Mouse (Mus musculus) ovary, postnatal 10 days (tissue): ENCODE data around the gene Olfr1049.
"Not testable (repeated sequence)": the region's sequence is repeated elsewhere in the genome, so short reads cannot be mapped to it uniquely, and the experiment has no call there.

Source experiments
- DNase-seq: peaks from one replicate; pipeline ENCODE4 v3.0.0; 2022; ENCODE audit warnings: low spot score

Olfr1049 gene

DNA sequence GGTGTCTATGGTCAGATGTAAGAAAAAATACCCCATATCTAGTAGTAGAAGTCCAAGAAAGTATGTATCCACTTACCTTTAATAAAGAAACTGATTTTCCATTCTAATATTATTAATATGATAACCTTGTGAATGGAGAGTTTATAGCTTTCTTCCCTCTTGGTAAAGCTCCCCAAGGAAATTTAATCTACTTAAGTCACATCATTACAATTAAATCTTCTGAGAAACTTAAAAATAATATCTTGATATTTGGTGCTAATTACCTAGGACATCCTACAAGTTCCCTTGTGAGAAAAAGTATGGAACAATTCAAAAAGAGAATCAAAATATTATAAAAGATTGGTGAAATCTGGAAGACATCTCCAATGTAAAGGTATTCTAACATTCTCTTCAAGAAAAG lies at the start of gene Olfr1049:
Gene Olfr1049, minus strand, starts transcription at position 101 of the 400 bp plus-strand sequence.
- not testable (repeated sequence) for DNase-seq

DNA sequence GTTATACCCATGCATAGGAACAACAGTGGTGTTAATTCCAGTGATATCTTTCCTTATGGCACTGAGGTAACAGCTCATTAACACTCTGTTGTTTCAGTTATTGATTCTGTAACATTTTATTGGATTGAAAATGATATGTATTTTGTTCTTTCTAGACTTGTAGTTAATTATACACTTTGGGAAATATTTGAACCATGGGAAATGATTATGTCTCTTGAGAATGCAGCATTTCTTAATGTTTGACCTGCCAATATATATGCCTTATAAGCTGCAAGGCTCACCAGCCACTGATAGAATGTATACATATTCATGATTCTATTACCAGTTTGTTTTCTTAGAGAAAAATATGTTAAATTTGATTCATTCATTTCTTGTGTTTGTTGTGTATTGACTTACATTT lies 34.0 kb upstream of the Olfr1049 start, which contains the start of gene Olfr1052:
Gene Olfr1052, plus strand, starts transcription at position 301 of the 400 bp plus-strand sequence.
- DNase-seq = no peak

DNA sequence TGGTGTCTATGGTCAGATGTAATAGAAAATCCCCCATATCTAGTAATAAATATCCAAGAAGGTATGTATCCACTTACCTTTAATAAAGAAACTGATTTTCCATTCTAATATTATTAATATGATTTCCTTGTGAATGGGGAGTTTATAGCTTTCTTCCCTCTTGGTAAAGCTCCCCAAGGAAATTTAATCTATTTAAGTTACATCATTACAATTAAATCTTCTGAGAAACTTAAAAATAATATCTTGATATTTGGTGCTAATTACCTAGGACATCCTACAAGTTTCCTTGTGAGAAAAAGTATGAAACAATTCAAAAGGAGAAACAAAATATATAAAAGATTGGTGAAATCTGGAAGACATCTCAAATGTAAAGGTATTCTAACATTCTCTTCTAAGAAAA lies 20.9 kb upstream of the Olfr1049 start, which contains the start of gene Olfr1051:
Gene Olfr1051, minus strand, starts transcription at position 101 of the 400 bp plus-strand sequence.
- not testable (repeated sequence) for DNase-seq

DNA sequence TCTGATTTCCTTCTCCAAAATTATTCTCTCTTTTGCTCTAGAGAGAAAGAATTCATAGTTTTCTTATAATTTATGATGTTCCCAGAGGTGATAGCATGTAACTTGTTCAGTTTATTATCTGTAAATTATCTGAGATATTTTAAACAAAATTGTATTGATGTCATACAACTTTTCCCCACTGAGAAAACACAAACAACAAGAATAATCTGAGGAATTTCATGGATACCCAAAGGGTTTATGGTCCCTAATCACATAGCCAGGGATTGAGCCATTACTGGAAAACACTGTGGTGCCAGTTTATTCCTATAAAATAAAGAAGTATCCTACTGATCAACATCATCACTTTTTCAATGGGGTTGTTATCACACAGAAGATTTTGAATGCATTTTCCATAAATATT lies 17.9 kb downstream of the Olfr1049 start, which contains the start of gene Olfr1048:
Gene Olfr1048, minus strand, starts transcription at position 101 of the 400 bp plus-strand sequence.
- no peak for DNase-seq

DNA sequence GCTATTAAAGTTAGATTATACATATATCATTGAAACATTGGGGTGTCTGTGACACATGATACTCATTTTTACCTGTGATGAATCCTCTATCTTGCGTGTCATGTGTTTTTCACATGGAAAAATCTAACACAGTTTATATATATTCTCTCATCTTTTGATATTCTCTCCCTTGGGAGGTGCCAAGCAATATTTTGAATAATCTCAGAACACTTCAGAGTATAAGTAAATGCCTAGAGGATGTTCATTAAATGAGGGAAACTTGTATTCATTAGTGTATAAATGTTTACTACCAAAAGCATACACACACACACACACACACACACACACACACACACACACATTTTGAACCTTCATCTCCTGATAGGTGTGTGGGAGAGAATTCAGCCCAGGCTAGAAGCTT lies 26.8 kb downstream of the Olfr1049 start, which contains the start of gene Olfr1047:
Gene Olfr1047, minus strand, starts transcription at position 101 of the 400 bp plus-strand sequence.
- DNase-seq = no peak

DNA sequence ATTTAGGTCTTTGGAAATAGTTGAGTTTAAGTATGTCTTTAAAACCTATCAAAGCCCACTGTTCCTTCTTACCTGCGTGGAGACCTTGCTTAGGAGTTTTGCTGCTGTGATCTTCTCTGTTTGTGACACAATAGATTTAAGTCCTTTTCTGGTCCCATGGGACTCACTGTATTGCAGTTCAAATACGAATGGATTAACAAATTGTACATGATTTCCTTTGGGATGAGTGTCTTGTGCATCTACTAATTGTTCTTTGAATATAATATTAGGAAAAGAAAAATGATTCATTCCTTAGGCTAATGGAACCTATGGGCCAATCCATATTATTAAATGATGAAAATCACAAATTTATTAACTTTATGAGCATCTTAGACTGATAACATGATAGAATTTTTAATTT lies 38.9 kb downstream of the Olfr1049 start, which contains the start of gene Olfr1046:
Gene Olfr1046, minus strand, starts transcription at position 101 of the 400 bp plus-strand sequence.
- no peak for DNase-seq
